Mouse (Mus musculus) liver, embryonic 16.5 days (tissue): ENCODE data around the gene Plpp3. TPM values are rescaled to one million over a fixed set of nuclear protein-coding genes. Genes with fewer than 3 reads are reported as not detected.

Experiments
- ATAC-seq: fragments of 200-750 bp; cut with Nextera tagmentation; 2 replicates; pipeline ENCODE4 v1.8.0; 2017; ENCODE audit warnings: low read depth, mild to moderate bottlenecking, moderate number of reproducible peaks, moderate library complexity
- H3K27ac ChIP-seq: fragments of 300-500 bp; sonication (generic); 2 replicates; pipeline ENCODE4 v1.5.1; 2014; ENCODE audit warnings: mild to moderate bottlenecking, low read length
- H3K27me3 ChIP-seq: fragments of 300-500 bp; sonication (generic); 2 replicates; pipeline ENCODE4 v1.6.1; 2014; ENCODE audit warnings: low read depth, low read length, mixed read lengths; ENCODE audit not compliant: control insufficient read depth, insufficient read depth
- H3K36me3 ChIP-seq: fragments of 300-500 bp; sonication (generic); 2 replicates; pipeline ENCODE4 v1.6.1; 2014; ENCODE audit warnings: mild to moderate bottlenecking; ENCODE audit not compliant: control insufficient read depth, insufficient read depth
- H3K4me1 ChIP-seq: fragments of 300-500 bp; sonication (generic); 2 replicates; pipeline ENCODE4 v1.6.1; 2014; ENCODE audit warnings: low read depth, low read length, mixed read lengths; ENCODE audit not compliant: control insufficient read depth
- H3K4me2 ChIP-seq: fragments of 300-500 bp; sonication (generic); 2 replicates; pipeline ENCODE4 v1.6.1; 2014; ENCODE audit warnings: low read depth, low read length, mixed read lengths
- H3K4me3 ChIP-seq: fragments of 300-500 bp; sonication (generic); 2 replicates; pipeline ENCODE4 v1.5.1; 2014; ENCODE audit warnings: low read depth, mild to moderate bottlenecking, low read length
- H3K9ac ChIP-seq: fragments of 300-500 bp; sonication (generic); 2 replicates; pipeline ENCODE4 v1.6.1; 2014; ENCODE audit warnings: low read depth, low read length
- H3K9me3 ChIP-seq: fragments of 300-500 bp; sonication (generic); replicated peaks from 2 replicates; pipeline ENCODE4 v1.6.1; 2016; ENCODE audit warnings: low read length; ENCODE audit not compliant: control insufficient read depth
- WGBS: fragments of 180-500 bp; shearing (Covaris S2); extraction: QIAGEN DNeasy Blood & Tissue Kit; methylation state at CpG from one replicate; pipeline ENCODE4 v1.1.7; 2014; ENCODE audit not compliant: insufficient replicate concordance; 5-methylcytosine and 5-hydroxymethylcytosine counted together
- polyA plus RNA-seq: library from polyadenylated mRNA; unstranded; fragments of >200 nt; fragmentation: Nextera tagmentation; extraction: Ambion mirVana; gene quantifications from 2 replicates; pipeline ENCODE4 v1.2.1, GENCODE M21; 2015

Plpp3 gene
- polyA plus RNA-seq, 1 experiment from 2014 or later: 21.2 TPM

DNA sequence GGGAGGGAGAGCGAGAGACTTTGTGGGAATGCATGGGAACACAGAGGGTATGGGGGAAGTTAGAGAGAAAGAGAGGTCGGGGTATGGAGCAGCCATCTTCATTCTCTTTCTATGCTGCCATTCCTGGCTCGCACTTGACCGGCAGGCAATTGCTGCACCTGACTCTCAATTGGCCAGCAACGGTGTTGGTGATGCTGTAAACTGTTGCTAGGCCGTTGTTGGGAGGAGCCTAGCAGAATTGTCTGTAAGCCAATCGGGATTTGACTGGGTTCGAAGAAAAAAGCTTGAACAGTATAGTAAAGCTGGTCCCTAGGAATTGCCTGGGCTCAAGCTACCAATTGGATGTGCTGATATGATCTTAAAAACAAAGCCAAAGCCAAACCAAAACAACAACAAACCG, 121.0 kb downstream of the Plpp3 start:
- peaks cover 3% of the 10 kb centered on the region; the same call in 1 of the 2 replicates for H3K4me1 ChIP-seq
- H3K9ac ChIP-seq: no peak overlapping the region
- H3K4me2 ChIP-seq: no peak overlapping the region
- WGBS: 60% methylated on average over 9 of the region's 9 CpGs
- H3K4me3 ChIP-seq: no peak overlapping the region
- no peak for ATAC-seq
- H3K9me3 ChIP-seq: no peaks in the 10 kb centered on the region
- H3K27ac ChIP-seq: no peak overlapping the region
- H3K27me3 ChIP-seq: no peaks in the 10 kb centered on the region
- no peaks in the 10 kb centered on the region for H3K36me3 ChIP-seq

DNA sequence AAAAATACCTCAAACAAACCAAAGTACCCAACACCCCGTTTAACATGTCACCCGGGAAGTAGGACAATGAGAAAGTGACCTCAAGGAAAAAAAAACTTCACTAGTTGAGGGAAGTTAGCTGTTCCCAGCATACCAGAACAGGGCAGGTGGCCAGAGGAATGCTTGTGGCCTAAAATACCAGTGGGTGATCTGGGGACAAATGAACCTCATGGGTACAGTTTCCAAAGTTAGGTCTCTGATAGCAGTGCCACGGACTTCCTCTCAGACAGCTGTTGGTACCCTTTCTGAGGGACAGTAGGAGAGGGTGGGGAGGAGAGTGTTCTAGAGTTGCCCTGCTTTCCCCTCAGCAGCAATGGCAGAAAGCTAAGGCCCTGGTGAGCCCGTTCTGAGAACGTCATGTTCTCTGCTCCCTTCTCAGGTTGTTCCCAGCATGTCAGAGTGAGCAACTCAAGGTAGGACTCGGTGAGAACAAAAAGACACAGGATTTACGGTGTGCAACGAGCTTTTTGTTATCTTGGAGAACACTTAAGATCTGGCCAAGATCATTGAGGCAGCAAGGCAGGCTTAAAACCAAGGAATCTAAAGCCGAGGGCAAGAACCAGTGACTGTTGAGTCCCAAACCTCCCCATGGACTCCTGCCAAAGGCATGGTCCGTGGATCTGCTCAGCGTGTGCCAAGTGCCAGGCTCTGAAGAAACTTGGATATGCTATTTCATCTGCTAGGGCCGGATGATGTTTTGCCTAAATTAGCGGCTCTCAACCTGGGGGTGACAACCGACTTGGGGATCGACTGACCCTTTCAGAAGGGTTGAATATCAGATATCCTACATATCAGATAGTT, 121.6 kb downstream of the Plpp3 start:
- no peak for ATAC-seq
- 55% methylated on average over 15 of the region's 15 CpGs for WGBS

DNA sequence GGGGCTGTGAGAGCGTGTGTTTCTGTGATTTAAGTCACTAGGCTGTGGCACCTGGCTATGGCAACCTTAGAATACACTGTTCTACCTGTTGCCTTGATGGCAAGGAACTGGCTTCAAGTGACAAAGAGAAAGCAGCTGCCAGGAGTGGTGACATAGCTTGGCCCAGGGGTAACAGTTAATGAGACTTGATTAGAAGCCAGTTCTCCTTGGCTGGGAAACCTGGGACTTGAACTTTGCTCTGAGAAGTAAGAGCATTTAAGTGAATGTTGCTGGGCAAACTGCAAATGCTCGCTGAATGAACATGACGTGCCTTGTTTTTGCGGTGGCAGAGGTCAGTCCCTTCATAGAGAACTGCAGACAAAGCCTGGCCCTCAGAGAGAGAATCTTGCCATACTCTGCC, 122.7 kb downstream of the Plpp3 start:
- Histone ChIP-seq H3K9ac (no peak overlapping the region), H3K4me2 (no peak overlapping the region), H3K27me3 (no peaks in the 10 kb centered on the region), H3K36me3 (no peaks in the 10 kb centered on the region), H3K9me3 (no peaks in the 10 kb centered on the region), H3K4me1 (peaks cover 3% of the 10 kb centered on the region; the same call in 1 of the 2 replicates), H3K4me3 (no peak overlapping the region), H3K27ac (no peak overlapping the region)
- ATAC-seq: no peak
- WGBS: 46% methylated on average over 4 of the region's 4 CpGs

More for the DNA sequence above, 121.6 kb downstream of the Plpp3 start:
- no peak overlapping the region for H3K9ac ChIP-seq
- H3K4me2 ChIP-seq: no peak overlapping the region
- H3K36me3 ChIP-seq: no peaks in the 10 kb centered on the region
- H3K4me3 ChIP-seq: no peak overlapping the region
- no peaks in the 10 kb centered on the region for H3K27me3 ChIP-seq
- no peak overlapping the region for H3K27ac ChIP-seq
- H3K4me1 ChIP-seq: peaks cover 3% of the 10 kb centered on the region; the same call in 1 of the 2 replicates
- H3K9me3 ChIP-seq: no peaks in the 10 kb centered on the region

GRCm38 (mm10) chr4:105281751-105282231, 124.6 kb downstream of the Plpp3 start:
- no peak overlapping the region for H3K27ac ChIP-seq
- ATAC-seq: peak; percentile 62
- H3K27me3 ChIP-seq: no peaks in the 10 kb centered on the region
- WGBS: 49% methylated on average over 7 of the region's 7 CpGs
- H3K9ac ChIP-seq: no peak overlapping the region
- H3K4me1 ChIP-seq: peaks cover 6% of the 10 kb centered on the region
- H3K9me3 ChIP-seq: no peaks in the 10 kb centered on the region
- H3K36me3 ChIP-seq: no peaks in the 10 kb centered on the region
- no peak overlapping the region for H3K4me3 ChIP-seq
- H3K4me2 ChIP-seq: no peak overlapping the region

Other genes starting within 250 kb of the Plpp3 start
- 0.12 and 0.14 TPM in 2 replicates for gene Fyb2, start 243.9 kb upstream of the Plpp3 start, polyA plus RNA-seq
- 0.37 and 0.47 TPM in 2 replicates for gene Prkaa2, start 47.5 kb upstream of the Plpp3 start, polyA plus RNA-seq